Comparison of ENCODE assay signal across 17 mouse cellular contexts in the genomic region with DNA sequence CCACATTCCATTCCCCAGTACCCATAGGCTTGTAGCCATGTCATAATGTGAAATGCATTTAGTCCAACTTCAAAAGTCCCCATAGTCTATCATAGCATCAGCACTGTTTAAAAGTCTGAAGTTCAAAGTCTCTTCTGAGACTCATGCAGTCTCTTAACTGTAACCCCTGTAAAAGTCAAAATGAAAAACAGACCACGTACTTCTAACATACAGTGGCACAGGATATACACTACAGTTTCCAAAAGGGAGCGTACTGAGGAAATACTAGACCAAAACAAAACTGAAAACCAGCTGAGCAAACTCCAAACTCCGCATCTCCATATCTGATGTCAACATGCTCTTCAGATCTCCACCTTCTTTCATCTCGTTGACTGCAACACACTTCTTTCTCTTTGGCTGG.
DNase-seq lines count a peak whose midpoint lies in the region; ATAC-seq lines count a peak whose summit lies in the region.
"Had no signal": no experiment of that assay in that cellular context is flagged by ENCODE, and none has a peak within 500 bp of the region (broad histone marks: within the 10 kb centered on the region; RNA-seq: fewer than 3 reads in every experiment).

No protein-coding gene starts in this region.

- DNase-seq in kidney, adult 9 months: peak; percentile 14
- no peak for DNase-seq in kidney, adult 8-10 months
- DNase-seq in naive thymus-derived CD4-positive, alpha-beta T cell, adult 2 months (ENCODE audit: low read depth): peak; percentile 15
- no peak for DNase-seq in B cell, adult 2 months
- no peak for DNase-seq in heart, postnatal 4 days
- DNase-seq: adrenal gland, adult 8-10 months; adrenal gland, postnatal 25 days; cerebellum, adult 18-20 months; cerebellum, adult 9-10 months; gastrocnemius, postnatal 10 days; gastrocnemius, postnatal 36 days; heart, adult 2 months had no signal

- ATAC-seq in activated CD4-positive, CD25-positive, alpha-beta regulatory T cell, adult 4 months: peak; percentile 40
- ATAC-seq: forebrain, embryonic 13.5 days; forebrain, embryonic 16.5 days; hindbrain, embryonic 16.5 days; intestine, postnatal 0 days had no signal

Comparison
In these comparisons a context has a peak if more than half of its experiments do, and no peak if none do; other contexts are left out.
1. DNase-seq: peak in kidney, adult 9 months (single experiment) and naive thymus-derived CD4-positive, alpha-beta T cell, adult 2 months (single experiment); none in kidney, adult 8-10 months (0 of 2), B cell, adult 2 months (0 of 2) and heart, postnatal 4 days (single experiment).